Mouse (Mus musculus): ENCODE data around the gene Lax1. TPM values are rescaled to one million over a fixed set of nuclear protein-coding genes. Genes with fewer than 3 reads are reported as not detected.
A peak's percentile ranks its signal among the peaks of the same experiment; 100 is the strongest.

The Lax1 gene
- polyA plus RNA-seq (2014; fragmentation: Nextera tagmentation; extraction: Ambion mirVana): 0.12 and 0.22 TPM in 2 replicates

- no peaks in the 10 kb centered on the region for H3K27me3 ChIP-seq (ENCODE audit: control insufficient read depth, insufficient read depth, low read length)
- H3K9me3 ChIP-seq (ENCODE audit: control insufficient read depth, low read length): no peaks in the 10 kb centered on the region
- no peak within 1 kb of the TSS for H3K9ac ChIP-seq (ENCODE audit: low read depth, low read length)
- no peak within 1 kb of the TSS for H3K4me2 ChIP-seq (replicated peaks; ENCODE audit: low read depth, low read length)
- no peak within 1 kb of the TSS for H3K27ac ChIP-seq (ENCODE audit: low read depth, low read length)
- H3K36me3 ChIP-seq (ENCODE audit: control insufficient read depth, insufficient read depth, low read length): no peaks in the 10 kb centered on the region
- H3K4me1 ChIP-seq (replicated peaks; ENCODE audit: control insufficient read depth, insufficient read depth, low read length): no peaks in the 10 kb centered on the region; the same call in 1 of the 2 replicates
- ATAC-seq (ENCODE audit: low FRiP score) (no peak), DNase-seq (ENCODE audit: low spot score) (no peak)
- 46% methylated on average over 6 of the region's 6 CpGs for WGBS
- no peak within 1 kb of the TSS for H3K4me3 ChIP-seq (ENCODE audit: low read depth, low read length)
These were observed at the start of gene Lax1 for GRCm38 (mm10) chr1:133689897-133690296. Lax1 (minus strand) TSS chr1:133690108.

GRCm38 (mm10) chr1:133736664-133737063 lies 46.8 kb upstream of the Lax1 start:
- no peaks in the 10 kb centered on the region for H3K9me3 ChIP-seq (ENCODE audit: control insufficient read depth, low read length)
- no peaks in the 10 kb centered on the region for H3K4me1 ChIP-seq (replicated peaks; ENCODE audit: control insufficient read depth, insufficient read depth, low read length)
- DNase-seq (ENCODE audit: low spot score): no peak
- H3K36me3 ChIP-seq (ENCODE audit: control insufficient read depth, insufficient read depth, low read length): no peaks in the 10 kb centered on the region
- H3K27ac ChIP-seq (ENCODE audit: low read depth, low read length): no peak overlapping the region
- H3K27me3 ChIP-seq (ENCODE audit: control insufficient read depth, insufficient read depth, low read length): no peaks in the 10 kb centered on the region
- 67% methylated on average over 7 of the region's 7 CpGs for WGBS
- no peak overlapping the region for H3K4me2 ChIP-seq (replicated peaks; ENCODE audit: low read depth, low read length)
- H3K4me3 ChIP-seq (ENCODE audit: low read depth, low read length): no peak overlapping the region
- no peak overlapping the region for H3K9ac ChIP-seq (ENCODE audit: low read depth, low read length)
- 0 out of 2 replicates have a peak, but pooled peaks have one; percentile 6 for ATAC-seq (ENCODE audit: low FRiP score)

DNA sequence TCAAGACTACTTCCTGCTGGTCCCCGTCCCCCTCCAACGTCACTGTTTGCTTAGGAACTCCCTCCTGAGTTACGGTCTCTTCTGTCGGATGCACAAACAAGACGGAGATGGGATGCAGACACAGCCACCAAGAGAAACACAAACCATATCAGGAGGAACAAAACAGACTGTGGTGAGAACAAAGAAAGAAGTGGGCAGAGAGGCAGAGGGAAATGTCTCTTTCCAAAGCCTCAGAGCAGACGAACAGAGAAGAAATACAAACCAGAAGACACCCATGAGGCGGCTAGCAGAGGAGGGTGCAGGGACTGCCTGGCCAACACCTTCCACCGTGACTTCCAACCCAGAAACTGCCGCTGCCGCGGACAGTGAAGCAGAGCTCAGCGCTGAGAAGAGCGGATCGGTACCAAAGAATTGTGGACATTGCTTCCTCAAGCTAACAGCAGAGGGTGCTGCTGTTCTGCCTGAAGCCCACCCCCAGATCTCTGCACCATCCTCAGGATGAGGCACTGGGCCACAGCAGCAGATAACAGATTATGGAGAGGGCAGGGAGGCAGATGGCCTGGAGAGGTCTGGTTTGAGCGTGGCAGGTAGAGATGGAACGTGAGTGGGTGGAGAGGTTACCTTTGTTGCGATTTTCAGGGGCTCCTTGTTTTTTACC lies 46.2 kb upstream of the Lax1 start:
- ATAC-seq (ENCODE audit: low FRiP score): peak; percentile 79
- H3K4me1 ChIP-seq (replicated peaks; ENCODE audit: control insufficient read depth, insufficient read depth, low read length): no peaks in the 10 kb centered on the region
- no peaks in the 10 kb centered on the region for H3K27me3 ChIP-seq (ENCODE audit: control insufficient read depth, insufficient read depth, low read length)
- H3K9me3 ChIP-seq (ENCODE audit: control insufficient read depth, low read length): no peaks in the 10 kb centered on the region
- H3K4me2 ChIP-seq (replicated peaks; ENCODE audit: low read depth, low read length): peak overlapping the region; percentile 46
- no peaks in the 10 kb centered on the region for H3K36me3 ChIP-seq (ENCODE audit: control insufficient read depth, insufficient read depth, low read length)
- no peak overlapping the region for H3K27ac ChIP-seq (ENCODE audit: low read depth, low read length)
- H3K9ac ChIP-seq (ENCODE audit: low read depth, low read length): peak overlapping the region; percentile 69
- WGBS: 15% methylated on average over 17 of the region's 17 CpGs
- DNase-seq (ENCODE audit: low spot score): peak; percentile 84
- H3K4me3 ChIP-seq (ENCODE audit: low read depth, low read length): peak overlapping the region; percentile 32

- Histone ChIP-seq H3K27me3 (ENCODE audit: control insufficient read depth, insufficient read depth, low read length) (no peaks in the 10 kb centered on the region), H3K9ac (ENCODE audit: low read depth, low read length) (no peak overlapping the region), H3K4me1 (replicated peaks; ENCODE audit: control insufficient read depth, insufficient read depth, low read length) (no peaks in the 10 kb centered on the region), H3K4me3 (ENCODE audit: low read depth, low read length) (no peak overlapping the region), H3K4me2 (replicated peaks; ENCODE audit: low read depth, low read length) (no peak overlapping the region), H3K36me3 (ENCODE audit: control insufficient read depth, insufficient read depth, low read length) (peaks cover 3% of the 10 kb centered on the region; the same call in 1 of the 2 replicates), H3K27ac (ENCODE audit: low read depth, low read length) (no peak overlapping the region), H3K9me3 (ENCODE audit: control insufficient read depth, low read length) (no peaks in the 10 kb centered on the region)
- DNase-seq (ENCODE audit: low spot score) (no peak), ATAC-seq (ENCODE audit: low FRiP score) (no peak)
- WGBS: 53% methylated on average over 11 of the region's 11 CpGs
These were observed 42.9 kb upstream of the Lax1 start for GRCm38 (mm10) chr1:133732814-133733213.

GRCm38 (mm10) chr1:133728339-133728738 lies 38.4 kb upstream of the Lax1 start:
- Histone ChIP-seq H3K9me3 (ENCODE audit: control insufficient read depth, low read length) (no peaks in the 10 kb centered on the region), H3K27me3 (ENCODE audit: control insufficient read depth, insufficient read depth, low read length) (no peaks in the 10 kb centered on the region), H3K27ac (ENCODE audit: low read depth, low read length) (no peak overlapping the region), H3K4me1 (replicated peaks; ENCODE audit: control insufficient read depth, insufficient read depth, low read length) (no peaks in the 10 kb centered on the region), H3K9ac (ENCODE audit: low read depth, low read length) (no peak overlapping the region), H3K4me2 (replicated peaks; ENCODE audit: low read depth, low read length) (no peak overlapping the region), H3K4me3 (ENCODE audit: low read depth, low read length) (no peak overlapping the region), H3K36me3 (ENCODE audit: control insufficient read depth, insufficient read depth, low read length) (peaks cover 3% of the 10 kb centered on the region; the same call in 1 of the 2 replicates)
- WGBS: 78% methylated on average over 7 of the region's 7 CpGs
- no peak for ATAC-seq (ENCODE audit: low FRiP score)
- no peak for DNase-seq (ENCODE audit: low spot score)

DNA sequence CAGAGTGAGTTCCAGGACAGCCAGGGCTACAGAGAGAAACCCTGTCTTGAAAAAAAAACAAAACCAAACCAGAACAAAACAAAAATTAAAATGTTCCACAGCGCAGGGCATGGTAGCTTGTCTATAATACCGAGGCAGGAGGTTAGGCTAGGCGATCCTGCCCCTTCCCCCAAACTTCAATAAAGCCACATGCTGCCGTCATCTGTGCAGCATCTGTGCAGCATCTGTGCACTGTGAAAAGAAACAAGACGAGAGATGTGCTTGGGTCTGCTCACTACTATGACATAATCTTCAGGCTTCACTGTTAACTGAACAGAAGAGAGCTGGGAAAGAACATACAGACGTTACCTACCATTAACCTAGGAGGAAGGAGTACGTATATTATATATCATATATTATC lies 30.4 kb upstream of the Lax1 start:
- Histone ChIP-seq H3K9ac (ENCODE audit: low read depth, low read length) (no peak overlapping the region), H3K27ac (ENCODE audit: low read depth, low read length) (no peak overlapping the region), H3K27me3 (ENCODE audit: control insufficient read depth, insufficient read depth, low read length) (no peaks in the 10 kb centered on the region), H3K4me1 (replicated peaks; ENCODE audit: control insufficient read depth, insufficient read depth, low read length) (no peaks in the 10 kb centered on the region), H3K36me3 (ENCODE audit: control insufficient read depth, insufficient read depth, low read length) (no peaks in the 10 kb centered on the region), H3K4me3 (ENCODE audit: low read depth, low read length) (no peak overlapping the region), H3K4me2 (replicated peaks; ENCODE audit: low read depth, low read length) (no peak overlapping the region), H3K9me3 (ENCODE audit: control insufficient read depth, low read length) (no peaks in the 10 kb centered on the region)
- WGBS: 76% methylated on average over 7 of the region's 7 CpGs
- DNase-seq (ENCODE audit: low spot score) (no peak), ATAC-seq (ENCODE audit: low FRiP score) (no peak)

DNA sequence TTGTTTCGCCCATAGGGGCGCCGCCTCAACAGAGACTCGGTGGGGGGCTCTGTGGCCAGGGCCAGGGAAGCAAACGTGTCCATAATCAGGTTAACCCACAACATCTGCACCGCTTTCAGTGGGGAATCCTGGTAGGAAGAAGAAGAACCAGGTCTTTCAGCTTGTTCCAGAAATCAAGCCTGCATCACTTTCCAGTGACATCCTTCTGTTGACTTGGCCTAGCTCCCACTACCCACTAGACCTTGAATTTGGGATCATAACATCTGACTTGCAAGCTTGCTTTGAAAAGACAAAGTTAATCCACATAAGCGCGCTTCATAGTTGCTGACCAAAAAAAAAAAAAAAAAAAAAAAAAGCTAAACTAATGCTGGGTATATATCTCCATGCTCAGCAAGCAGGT lies 28.9 kb upstream of the Lax1 start:
- Histone ChIP-seq H3K4me1 (replicated peaks; ENCODE audit: control insufficient read depth, insufficient read depth, low read length) (no peaks in the 10 kb centered on the region), H3K36me3 (ENCODE audit: control insufficient read depth, insufficient read depth, low read length) (no peaks in the 10 kb centered on the region), H3K9ac (ENCODE audit: low read depth, low read length) (no peak overlapping the region), H3K4me3 (ENCODE audit: low read depth, low read length) (no peak overlapping the region), H3K9me3 (ENCODE audit: control insufficient read depth, low read length) (no peaks in the 10 kb centered on the region), H3K4me2 (replicated peaks; ENCODE audit: low read depth, low read length) (no peak overlapping the region), H3K27ac (ENCODE audit: low read depth, low read length) (no peak overlapping the region), H3K27me3 (ENCODE audit: control insufficient read depth, insufficient read depth, low read length) (no peaks in the 10 kb centered on the region)
- WGBS: 86% methylated on average over 8 of the region's 8 CpGs
- DNase-seq (ENCODE audit: low spot score) (no peak), ATAC-seq (ENCODE audit: low FRiP score) (no peak)

DNA sequence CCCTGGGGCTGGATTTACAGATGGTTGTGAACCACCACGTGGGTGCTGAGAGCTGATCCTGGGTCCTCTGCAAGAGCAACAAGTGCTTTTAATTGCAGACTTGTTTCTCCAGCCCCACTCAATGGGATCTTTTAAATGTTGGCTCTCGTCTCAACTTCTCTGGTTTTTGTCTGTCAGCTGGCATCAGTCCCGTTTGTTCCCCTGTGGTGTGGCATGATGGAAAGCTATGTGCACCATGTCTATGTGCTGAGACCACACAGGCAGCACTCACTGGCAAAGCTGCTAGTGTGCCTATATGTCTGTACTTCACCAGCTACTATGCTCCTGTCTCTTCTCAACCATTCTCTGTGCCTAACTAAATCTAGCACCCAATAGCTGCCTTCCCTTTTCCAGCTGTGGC lies 28.4 kb upstream of the Lax1 start:
- Histone ChIP-seq H3K4me3 (ENCODE audit: low read depth, low read length) (no peak overlapping the region), H3K27me3 (ENCODE audit: control insufficient read depth, insufficient read depth, low read length) (no peaks in the 10 kb centered on the region), H3K9ac (ENCODE audit: low read depth, low read length) (no peak overlapping the region), H3K27ac (ENCODE audit: low read depth, low read length) (no peak overlapping the region), H3K4me2 (replicated peaks; ENCODE audit: low read depth, low read length) (no peak overlapping the region), H3K4me1 (replicated peaks; ENCODE audit: control insufficient read depth, insufficient read depth, low read length) (no peaks in the 10 kb centered on the region), H3K9me3 (ENCODE audit: control insufficient read depth, low read length) (no peaks in the 10 kb centered on the region), H3K36me3 (ENCODE audit: control insufficient read depth, insufficient read depth, low read length) (no peaks in the 10 kb centered on the region)
- DNase-seq (ENCODE audit: low spot score) (no peak), ATAC-seq (ENCODE audit: low FRiP score) (no peak)
- WGBS: 84% methylated on average over 3 of the region's 3 CpGs

- H3K4me3 ChIP-seq (ENCODE audit: low read depth, low read length): no peak overlapping the region
- no peak overlapping the region for H3K4me2 ChIP-seq (replicated peaks; ENCODE audit: low read depth, low read length)
- no peaks in the 10 kb centered on the region for H3K27me3 ChIP-seq (ENCODE audit: control insufficient read depth, insufficient read depth, low read length)
- H3K9ac ChIP-seq (ENCODE audit: low read depth, low read length): no peak overlapping the region
- ATAC-seq (ENCODE audit: low FRiP score) (no peak), DNase-seq (ENCODE audit: low spot score) (no peak)
- H3K36me3 ChIP-seq (ENCODE audit: control insufficient read depth, insufficient read depth, low read length): no peaks in the 10 kb centered on the region
- H3K4me1 ChIP-seq (replicated peaks; ENCODE audit: control insufficient read depth, insufficient read depth, low read length): no peaks in the 10 kb centered on the region
- H3K27ac ChIP-seq (ENCODE audit: low read depth, low read length): no peak overlapping the region
- WGBS: 31% methylated on average over 7 of the region's 7 CpGs
- H3K9me3 ChIP-seq (ENCODE audit: control insufficient read depth, low read length): no peaks in the 10 kb centered on the region
These were observed 26.6 kb upstream of the Lax1 start for GRCm38 (mm10) chr1:133716464-133716863.

All from hindbrain, embryonic 11.5 days (tissue).